Mouse (Mus musculus) kidney, postnatal 0 days (tissue): ENCODE data around the gene Vmn1r211. TPM values are rescaled to one million over a fixed set of nuclear protein-coding genes. Genes with fewer than 3 reads are reported as not detected.
"Not testable (repeated sequence)": the region's sequence is repeated elsewhere in the genome, so short reads cannot be mapped to it uniquely, and the experiment has no call there.

Source experiments
- ATAC-seq: fragments of 200-750 bp; cut with Nextera tagmentation; replicated peaks from 2 replicates; pipeline ENCODE4 v1.8.0; 2017; ENCODE audit warnings: low read depth, moderate number of reproducible peaks, moderate TSS enrichment, moderate library complexity; ENCODE audit not compliant: low FRiP score
- DNase-seq: peaks from one replicate; pipeline ENCODE4 v3.0.0-alpha.2; 2016; ENCODE audit warnings: low spot score
- H3K27ac ChIP-seq: fragments of 300-500 bp; sonication (generic); 2 replicates; pipeline ENCODE4 v1.5.1; 2014; ENCODE audit warnings: mild to moderate bottlenecking
- H3K27me3 ChIP-seq: fragments of 300-500 bp; sonication (generic); 2 replicates; pipeline ENCODE4 v1.6.1; 2014; ENCODE audit warnings: low read length, mixed read lengths; ENCODE audit not compliant: insufficient read depth
- H3K36me3 ChIP-seq: fragments of 300-500 bp; sonication (generic); 2 replicates; pipeline ENCODE4 v1.6.1; 2014; ENCODE audit warnings: low read length, mixed read lengths; ENCODE audit not compliant: insufficient read depth
- H3K4me1 ChIP-seq: fragments of 300-500 bp; sonication (generic); replicated peaks from 2 replicates; pipeline ENCODE4 v1.6.1; 2014; ENCODE audit warnings: antibody characterized with exemption, low read length, mixed read lengths; ENCODE audit not compliant: insufficient read depth
- H3K4me2 ChIP-seq: fragments of 300-500 bp; sonication (generic); 2 replicates; pipeline ENCODE4 v1.6.1; 2014; ENCODE audit warnings: mild to moderate bottlenecking, low read length, moderate library complexity, mixed read lengths
- H3K4me3 ChIP-seq: fragments of 300-500 bp; sonication (generic); replicated peaks from 2 replicates; pipeline ENCODE4 v1.5.1; 2014; ENCODE audit warnings: low read depth, low read length
- H3K9ac ChIP-seq: fragments of 300-500 bp; sonication (generic); 2 replicates; pipeline ENCODE4 v1.6.1; 2014; ENCODE audit warnings: low read depth, low read length
- H3K9me3 ChIP-seq: fragments of 300-500 bp; sonication (generic); replicated peaks from 2 replicates; pipeline ENCODE4 v1.6.1; 2016; ENCODE audit warnings: low read length, inconsistent platforms, mixed read lengths
- polyA plus RNA-seq: library from polyadenylated mRNA; unstranded; fragments of >200 nt; fragmentation: Nextera tagmentation; extraction: Ambion mirVana; gene quantifications from 2 replicates; pipeline ENCODE4 v1.2.1, GENCODE M21; 2015

Vmn1r211 gene
- polyA plus RNA-seq, 1 experiment from 2014 or later: not detected

DNA sequence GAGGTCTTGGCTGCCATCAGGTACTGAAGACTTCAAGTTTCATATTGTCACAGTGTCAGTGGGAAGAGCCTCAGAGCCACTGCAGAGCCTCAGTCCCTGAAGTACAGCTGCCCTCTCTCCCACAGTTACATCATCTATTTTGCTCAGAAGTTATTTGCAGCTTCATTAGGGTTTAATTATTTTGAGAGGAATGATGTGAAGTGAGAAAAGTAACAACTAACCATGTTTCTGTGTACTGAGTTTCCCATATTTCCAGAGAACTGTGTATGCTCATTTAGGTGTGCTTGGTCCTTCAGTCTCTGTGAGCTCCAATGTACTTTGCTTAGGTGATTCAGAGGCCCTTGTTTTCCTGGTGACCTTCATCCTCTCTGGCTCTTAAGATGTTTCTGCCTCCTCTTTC lies 47.8 kb downstream of the Vmn1r211 start, which contains the start of gene Vmn1r209:
TSS of gene Vmn1r209 (minus strand) at position 101 of the 400 bp plus-strand sequence.
- H3K4me1 ChIP-seq, DNase-seq, H3K36me3 ChIP-seq, H3K4me3 ChIP-seq, H3K27ac ChIP-seq, H3K9ac ChIP-seq, H3K9me3 ChIP-seq, ATAC-seq, H3K4me2 ChIP-seq, H3K27me3 ChIP-seq: not testable (repeated sequence)

Other genes with a start within 250 kb of the Vmn1r211 start
- gene Vmn1r206, start 233.3 kb downstream of the Vmn1r211 start, polyA plus RNA-seq: not detected in 2 replicates
- gene Vmn1r207-ps, start 127.9 kb downstream of the Vmn1r211 start, polyA plus RNA-seq: not detected in 2 replicates
- gene Vmn1r208, start 80.2 kb downstream of the Vmn1r211 start, polyA plus RNA-seq: not detected in 2 replicates
- gene Vmn1r209, start 47.9 kb downstream of the Vmn1r211 start, polyA plus RNA-seq: not detected in 2 replicates
- not detected in 2 replicates for gene Vmn1r210, start 26.2 kb downstream of the Vmn1r211 start, polyA plus RNA-seq
- gene Vmn1r212, start 26.6 kb upstream of the Vmn1r211 start, polyA plus RNA-seq: not detected in 2 replicates
- not detected in 2 replicates for gene Vmn1r213, start 150.1 kb upstream of the Vmn1r211 start, polyA plus RNA-seq
- gene Vmn1r214, start 172.9 kb upstream of the Vmn1r211 start, polyA plus RNA-seq: not detected in 2 replicates
- gene Vmn1r215, start 210.5 kb upstream of the Vmn1r211 start, polyA plus RNA-seq: not detected in 2 replicates